Mouse (Mus musculus) thymus, postnatal 0 days (tissue): Measurements from ENCODE around the gene Birc2. TPM values are rescaled to one million over a fixed set of nuclear protein-coding genes. Genes with fewer than 3 reads are reported as not detected.
A peak's percentile ranks its signal among the peaks of the same experiment; 100 is the strongest.

Source experiments
- DNase-seq: peaks from one replicate; pipeline ENCODE4 v3.0.0-alpha.2; 2015; ENCODE audit warnings: low spot score
- polyA plus RNA-seq: library from polyadenylated mRNA; unstranded; fragments of >200 nt; fragmentation: Nextera tagmentation; extraction: Ambion mirVana; gene quantifications from 2 replicates; pipeline ENCODE4 v1.2.1, GENCODE M21; 2015

Gene Birc2
- polyA plus RNA-seq, 1 experiment from 2014 or later, result 60.6 TPM

DNA sequence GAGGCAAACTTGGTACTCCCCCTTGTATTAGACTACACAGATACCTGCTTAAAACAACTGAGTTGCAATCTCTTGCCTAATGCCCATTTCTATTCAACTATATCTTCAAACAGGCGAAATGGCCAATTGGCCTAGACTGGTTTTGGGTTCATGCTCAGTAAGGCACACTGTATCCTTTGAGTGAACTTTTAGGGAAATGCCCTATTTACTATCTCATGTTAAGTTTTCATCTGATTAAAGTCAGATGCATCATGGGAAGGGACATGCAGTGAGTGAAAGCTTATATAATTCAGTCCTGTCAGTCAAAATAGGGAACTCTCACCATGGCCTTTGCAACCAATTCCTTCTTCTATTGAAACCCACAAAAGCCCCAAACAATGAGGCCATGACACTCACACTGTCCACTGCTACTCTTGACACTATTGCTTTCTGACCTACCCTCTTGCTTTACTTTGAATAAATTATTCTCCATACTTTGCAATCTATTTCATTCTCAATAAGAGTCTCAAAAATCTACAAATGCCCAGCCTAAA lies 9.9 kb upstream of the Birc2 start:
- DNase-seq, result no peak

DNA sequence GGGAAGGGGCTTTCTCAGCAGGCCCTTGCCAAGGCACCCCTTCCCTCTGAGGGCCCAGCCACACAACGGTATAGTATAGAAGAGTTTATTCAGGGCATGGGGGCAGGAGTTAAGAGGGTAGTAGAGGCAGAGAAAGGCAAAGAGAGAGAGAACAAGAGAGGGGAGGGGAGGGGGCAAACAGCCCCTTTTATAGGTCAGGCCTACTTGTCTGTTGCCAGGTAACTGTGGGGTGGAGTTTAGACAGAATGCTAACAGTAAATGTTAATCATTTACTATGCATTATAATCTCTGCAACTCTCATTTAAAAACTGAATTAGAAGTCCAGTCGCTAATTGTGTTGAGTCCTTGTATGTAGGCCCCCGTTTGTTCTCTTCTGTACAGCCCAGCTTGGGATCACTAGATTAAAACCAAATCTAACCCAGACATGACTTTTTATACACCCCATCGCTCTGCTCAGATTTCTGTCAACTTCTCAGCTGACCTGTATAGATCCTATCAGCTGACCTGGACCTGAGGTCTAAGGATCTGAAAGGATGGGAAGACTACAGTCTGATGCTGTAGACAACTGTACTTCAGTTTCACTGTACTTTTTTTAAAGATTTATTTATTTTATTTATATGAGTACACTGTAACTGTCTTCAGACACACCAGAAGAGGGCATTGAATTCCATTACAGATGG lies 8.5 kb upstream of the Birc2 start:
- DNase-seq, result no peak

DNA sequence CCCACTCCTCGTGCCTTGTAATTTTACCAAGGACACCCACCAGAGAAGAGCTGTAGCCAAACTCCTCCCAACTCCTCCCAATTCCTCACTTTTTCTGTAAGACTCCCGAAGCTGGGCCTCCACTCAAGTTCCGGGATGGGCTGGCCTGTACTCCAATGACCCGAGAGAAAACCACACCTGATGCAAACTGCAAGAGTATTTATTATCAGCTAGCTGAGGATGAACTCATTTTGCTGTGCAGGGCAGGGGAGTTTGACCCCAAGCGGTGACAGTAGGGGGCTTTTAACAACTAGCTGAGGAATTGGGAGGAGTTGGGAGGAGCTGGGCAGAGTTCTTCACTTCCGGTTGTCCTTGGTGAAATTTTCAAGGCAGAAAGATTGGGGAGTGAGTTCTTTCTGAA lies 4.4 kb upstream of the Birc2 start:
- no peak for DNase-seq

- DNase-seq, result no peak
These were observed 1.1 kb upstream of the Birc2 start for GRCm38 (mm10) chr9:7837806-7838440.

GRCm38 (mm10) chr9:7836331-7836730 lies 533 bp downstream of the Birc2 start:
- peak; percentile 65 for DNase-seq

DNA sequence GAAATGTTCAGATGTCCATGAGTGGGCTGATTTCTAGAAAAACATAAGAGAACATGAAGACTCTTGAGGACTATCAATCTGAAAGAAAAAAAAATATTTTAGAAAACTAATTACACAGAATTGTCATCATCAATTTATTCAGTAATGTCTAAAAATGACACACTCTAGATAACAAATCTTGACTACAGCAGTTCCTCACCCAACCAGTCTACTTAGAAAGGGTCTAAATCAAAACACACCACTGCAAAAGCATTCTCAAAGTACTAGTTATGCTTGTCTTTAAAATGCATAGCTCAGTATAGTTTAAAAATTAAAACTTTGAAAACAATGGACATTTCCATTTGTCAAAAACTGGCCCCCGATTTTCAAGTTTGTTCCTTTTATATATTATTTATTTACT lies 1.6 kb downstream of the Birc2 start:
- DNase-seq, result no peak

GRCm38 (mm10) chr9:7833421-7833820 lies 3.4 kb downstream of the Birc2 start:
- no peak for DNase-seq

DNA sequence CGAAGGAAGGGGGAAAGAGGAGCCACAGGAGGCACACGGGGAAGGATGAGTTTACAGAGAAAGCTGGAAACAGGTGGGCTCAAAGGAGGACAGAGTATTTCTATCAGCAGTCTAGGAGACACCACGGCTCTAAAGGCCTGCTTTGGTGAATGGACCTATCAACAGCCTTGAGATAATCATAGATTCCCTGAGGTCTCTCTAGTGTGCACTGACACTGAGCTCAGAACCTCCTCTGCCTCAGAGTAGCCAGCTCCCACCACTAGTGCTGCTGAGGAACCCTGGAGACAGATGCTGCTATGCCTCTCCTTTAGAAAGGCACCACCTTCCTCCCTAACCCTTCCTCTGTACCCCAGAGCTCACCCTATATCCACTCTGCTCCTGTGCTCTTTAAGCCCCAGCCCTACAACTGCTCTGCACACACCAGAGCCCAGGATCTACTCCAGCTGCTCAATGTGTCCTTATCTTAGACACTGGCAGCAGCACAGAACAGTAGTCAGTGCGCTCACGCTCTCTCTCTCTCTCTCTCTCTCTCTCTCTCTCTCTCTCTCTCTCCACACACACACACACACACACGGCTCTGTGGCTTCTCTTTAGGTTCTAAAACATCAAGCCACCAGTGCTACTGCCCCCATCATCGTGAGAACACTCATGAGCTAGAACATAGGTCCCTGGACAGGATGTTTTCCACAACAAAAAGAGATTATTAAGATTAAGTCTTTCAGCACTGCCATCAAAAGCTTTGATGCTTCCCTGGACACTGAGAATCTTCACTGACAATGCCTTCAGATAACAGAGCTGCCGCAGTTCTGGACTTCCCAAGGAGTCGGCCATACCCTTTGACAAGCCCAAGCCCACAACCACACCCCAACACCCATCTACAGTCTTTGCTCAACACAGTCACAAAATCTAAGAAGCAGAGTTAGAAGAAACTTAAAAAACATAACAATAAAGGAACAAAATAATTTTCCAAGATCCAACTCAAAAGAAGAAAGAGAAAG lies 7.0 kb downstream of the Birc2 start:
- DNase-seq, result peak; percentile 27

GRCm38 (mm10) chr9:7828706-7829105 lies 8.2 kb downstream of the Birc2 start:
- DNase-seq, result no peak

- DNase-seq, result no peak
These were observed 11.9 kb downstream of the Birc2 start for GRCm38 (mm10) chr9:7824916-7825315.

DNA sequence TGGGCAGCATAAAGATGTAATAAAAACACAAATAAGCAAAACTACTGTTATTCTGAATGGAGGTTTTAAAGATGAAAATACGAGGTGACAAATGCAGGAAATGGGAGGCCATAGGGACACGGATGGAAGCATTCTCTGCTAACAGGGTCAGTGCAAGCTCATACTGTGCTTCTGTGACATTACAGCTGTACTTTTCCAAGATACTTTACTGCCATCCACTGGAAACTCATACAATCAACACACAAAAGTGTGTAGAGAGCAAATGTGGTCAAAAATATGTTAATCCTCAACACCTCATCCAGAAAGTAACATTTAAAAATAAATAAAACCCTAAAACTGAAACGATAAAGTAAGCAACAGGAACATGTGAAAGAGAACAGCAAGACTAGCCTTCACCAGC lies 14.1 kb downstream of the Birc2 start:
- no peak for DNase-seq

DNA sequence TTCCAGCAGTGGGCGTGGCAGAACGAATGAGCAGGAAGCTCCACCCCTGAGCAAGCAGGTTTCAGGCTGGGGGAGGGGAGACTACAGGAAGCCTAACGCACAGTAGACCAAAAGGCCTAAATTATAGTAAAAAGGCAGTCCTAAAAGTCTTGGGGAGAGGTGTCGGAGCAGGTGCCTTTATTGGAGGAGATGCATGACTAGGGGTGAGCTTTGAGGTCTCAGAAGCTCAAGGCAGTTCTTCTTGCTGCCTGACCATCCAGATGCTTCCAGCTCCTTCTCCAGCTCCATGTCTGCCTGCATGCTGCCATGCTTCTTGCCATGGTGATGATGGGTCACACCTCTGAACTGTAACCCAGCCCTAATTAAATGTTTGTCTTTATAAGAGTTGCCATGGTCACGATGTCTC lies 31.8 kb downstream of the Birc2 start:
- DNase-seq, result peak; percentile 37

- DNase-seq, result no peak
These were observed 38.3 kb downstream of the Birc2 start for GRCm38 (mm10) chr9:7798555-7798954.

DNA sequence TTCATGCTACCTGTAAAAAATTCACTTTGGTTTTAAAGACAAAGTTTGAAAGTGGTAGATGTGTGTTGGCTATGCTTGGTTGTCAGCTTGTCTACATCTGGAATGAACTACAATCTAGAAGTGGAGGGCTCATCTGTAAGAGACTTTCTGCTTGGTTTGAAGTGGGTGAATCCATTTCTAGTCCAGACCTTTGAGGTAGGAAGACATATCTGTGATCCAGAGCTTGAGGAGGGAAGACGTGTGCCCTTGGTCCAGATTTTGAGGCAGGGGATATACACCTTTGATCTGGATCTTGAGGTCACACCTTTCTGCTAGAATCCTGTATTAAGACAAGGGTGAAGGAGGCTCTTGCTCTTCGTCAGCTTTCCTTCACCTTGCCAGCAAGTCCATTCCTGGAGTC lies 39.3 kb downstream of the Birc2 start:
- no peak for DNase-seq

DNA sequence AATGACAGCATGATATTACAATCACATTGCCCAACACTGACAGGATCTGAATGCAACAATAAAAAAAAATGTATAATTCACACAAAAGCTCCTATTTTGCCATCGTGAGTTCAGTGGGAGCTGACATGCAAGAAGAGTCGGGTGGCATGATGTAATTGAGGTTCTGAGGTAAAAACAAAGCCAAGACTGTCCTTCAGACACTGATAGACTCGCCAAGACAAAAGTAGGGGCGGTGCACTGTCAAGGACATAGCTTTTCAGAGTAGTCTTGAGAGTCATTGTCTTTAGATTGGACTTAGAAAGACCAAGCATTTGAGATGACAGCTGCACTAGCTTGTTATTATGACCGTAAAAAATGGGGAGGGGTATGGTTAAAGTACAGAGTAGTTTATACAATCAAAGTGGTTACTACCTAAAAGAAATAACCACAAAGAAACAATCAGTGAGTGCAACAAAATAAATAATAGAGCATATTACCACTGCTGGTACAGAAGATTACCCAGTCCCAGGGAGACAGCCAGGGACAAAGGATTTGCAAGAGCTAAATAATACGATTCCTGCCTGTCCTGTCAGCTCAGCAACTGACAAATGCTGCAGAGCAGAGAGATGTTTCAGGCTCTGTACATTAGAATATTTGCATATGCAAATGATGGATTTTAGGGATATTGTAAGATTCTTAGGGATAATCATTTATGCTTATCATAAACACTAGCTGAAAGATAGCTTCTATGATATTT lies 40.6 kb downstream of the Birc2 start:
- no peak for DNase-seq

- no peak for DNase-seq
These were observed 41.3 kb downstream of the Birc2 start for GRCm38 (mm10) chr9:7795581-7795980.

DNA sequence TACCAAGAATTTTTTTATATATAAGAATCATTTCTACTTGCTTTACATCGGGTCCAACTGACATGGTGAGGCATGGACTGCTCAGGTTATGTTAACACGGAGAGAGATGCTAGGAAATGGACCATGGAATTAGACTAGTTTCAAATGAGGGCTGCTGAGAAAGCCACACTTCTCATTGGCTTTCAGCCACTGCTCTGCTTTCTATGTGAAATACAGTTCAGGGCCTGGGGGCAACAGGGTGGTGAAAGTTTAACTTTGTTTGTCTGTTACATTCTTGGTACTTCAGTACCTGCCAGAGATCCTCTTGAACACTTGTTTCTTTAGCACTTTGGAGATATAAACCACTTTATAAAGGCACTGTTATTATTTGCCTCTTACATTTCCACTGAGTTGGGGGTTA lies 43.3 kb downstream of the Birc2 start:
- DNase-seq, result no peak

DNA sequence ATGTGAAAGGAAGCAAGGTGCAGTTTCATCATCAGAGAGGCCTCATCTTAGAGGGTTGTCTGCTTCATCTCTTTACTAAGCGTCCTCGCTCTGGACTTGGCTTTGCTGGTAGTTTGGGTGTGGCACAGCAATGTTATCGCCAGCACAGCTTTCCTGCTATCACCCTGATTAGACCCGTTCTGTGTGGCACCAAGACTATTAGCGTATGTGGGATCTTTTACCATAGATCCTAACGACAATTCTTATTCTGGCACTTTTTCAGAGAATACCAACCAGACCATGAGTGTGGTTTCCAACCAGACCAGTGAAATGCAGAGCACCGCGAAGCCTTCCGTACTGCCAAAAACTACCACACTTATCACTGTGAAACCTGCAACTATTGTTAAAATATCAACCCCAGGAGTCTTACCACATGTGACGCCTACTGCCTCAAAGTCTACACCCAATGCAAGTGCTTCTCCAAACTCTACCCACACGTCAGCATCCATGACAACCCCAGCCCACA lies 46.2 kb downstream of the Birc2 start:
- no peak for DNase-seq

DNA sequence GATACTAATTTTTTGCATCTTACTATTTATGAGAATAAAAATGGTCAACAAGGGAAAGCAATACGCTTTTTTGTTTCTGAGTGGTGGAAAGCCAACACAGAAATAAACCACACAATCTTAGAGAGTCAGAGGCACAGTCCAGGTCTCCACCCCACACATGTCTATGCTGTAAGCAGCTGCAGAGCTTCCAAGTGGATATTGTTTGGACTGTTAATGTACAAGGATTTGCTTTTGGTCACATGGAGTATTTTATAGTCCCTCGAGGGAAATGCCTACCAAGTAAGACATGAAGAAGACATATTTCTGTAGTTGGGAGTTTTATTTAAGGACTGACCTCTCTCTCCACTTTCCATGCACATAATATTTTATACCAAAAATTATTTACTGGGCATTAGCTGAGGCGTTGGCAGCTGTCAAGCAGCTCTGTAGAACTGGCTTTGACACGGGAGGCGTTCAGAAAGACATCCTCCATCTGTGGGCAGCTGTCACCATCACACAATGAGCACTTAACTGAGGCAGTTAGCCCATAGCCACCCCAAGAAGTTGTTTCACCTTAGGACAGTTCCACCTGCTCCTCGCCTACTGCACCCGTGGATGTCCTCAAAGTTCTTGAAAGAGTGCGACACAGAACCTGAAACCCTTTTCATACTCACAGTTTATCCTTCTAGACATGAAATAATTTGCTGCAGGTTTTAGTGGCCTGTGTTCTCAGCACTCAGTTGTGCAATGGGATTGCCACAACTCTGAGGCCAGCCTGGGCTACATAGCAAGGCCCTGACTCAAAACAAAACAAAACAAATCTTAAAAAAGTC lies 46.9 kb downstream of the Birc2 start:
- DNase-seq, result no peak

DNA sequence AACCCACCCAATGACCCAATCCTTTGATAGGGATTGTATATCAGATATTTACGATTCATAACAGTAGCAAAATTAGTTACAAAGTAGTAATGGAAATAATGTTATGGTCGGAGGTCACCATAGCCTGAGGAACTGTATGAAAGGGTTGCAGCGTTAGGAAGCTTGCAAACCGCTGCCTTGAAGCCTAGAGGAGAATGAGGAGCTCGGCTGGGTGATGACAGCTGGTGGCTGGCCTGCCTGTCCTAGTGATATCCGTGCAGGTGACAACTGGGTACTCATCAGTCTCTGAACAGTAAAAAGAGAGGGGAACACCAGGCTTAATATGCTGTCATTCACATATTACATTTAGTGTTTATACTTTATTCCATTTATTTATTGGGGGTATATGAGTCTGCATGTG lies 48.5 kb downstream of the Birc2 start:
- no peak for DNase-seq
